Mouse (Mus musculus) large intestine, adult 2 months (tissue): ENCODE data around the gene Ankra2. TPM values are rescaled to one million over a fixed set of nuclear protein-coding genes. Genes with fewer than 3 reads are reported as not detected.

ENCODE experiments used
- polyA plus RNA-seq: library from polyadenylated mRNA; depleted of rRNA; stranded (reverse); fragments of >200 nt; gene quantifications from 2 replicates; pipeline ENCODE4 v1.2.3, GENCODE M21; 2012; rRNA removed

Gene Ankra2
- polyA plus RNA-seq, 1 experiment, result 11.7 TPM

Other genes starting within 250 kb of the Ankra2 start
- gene Arhgef28, start 56.6 kb upstream of the Ankra2 start, polyA plus RNA-seq, result 2.9 and 4.3 TPM in 2 replicates
- 5.4 and 6.6 TPM in 2 replicates for gene Utp15, start within 50 bp of the Ankra2 start, polyA plus RNA-seq
- gene Gm21976, start 16.8 kb downstream of the Ankra2 start, polyA plus RNA-seq, result not detected in 2 replicates
- gene Btf3, start 53.9 kb downstream of the Ankra2 start, polyA plus RNA-seq, result 242 and 288 TPM in 2 replicates
- not detected in 2 replicates for gene Foxd1, start 91.2 kb downstream of the Ankra2 start, polyA plus RNA-seq
- 3.3 and 4.9 TPM in 2 replicates for gene Gm10320, start 228.9 kb downstream of the Ankra2 start, polyA plus RNA-seq